Mouse (Mus musculus) bone marrow macrophage, adult 2 months (primary cell): ENCODE results near the gene Gpatch8.

ENCODE experiments used
- CTCF ChIP-seq: IDR thresholded peaks from 2 replicates; pipeline ENCODE4 v1.5.1; 2012; ENCODE audit warnings: low read depth, mild to moderate bottlenecking, low read length, moderate library complexity
- POLR2A ChIP-seq: IDR thresholded peaks from 2 replicates; pipeline ENCODE4 v1.6.1; 2012; ENCODE audit warnings: mild to moderate bottlenecking, low read depth, low read length, borderline replicate concordance

DNA sequence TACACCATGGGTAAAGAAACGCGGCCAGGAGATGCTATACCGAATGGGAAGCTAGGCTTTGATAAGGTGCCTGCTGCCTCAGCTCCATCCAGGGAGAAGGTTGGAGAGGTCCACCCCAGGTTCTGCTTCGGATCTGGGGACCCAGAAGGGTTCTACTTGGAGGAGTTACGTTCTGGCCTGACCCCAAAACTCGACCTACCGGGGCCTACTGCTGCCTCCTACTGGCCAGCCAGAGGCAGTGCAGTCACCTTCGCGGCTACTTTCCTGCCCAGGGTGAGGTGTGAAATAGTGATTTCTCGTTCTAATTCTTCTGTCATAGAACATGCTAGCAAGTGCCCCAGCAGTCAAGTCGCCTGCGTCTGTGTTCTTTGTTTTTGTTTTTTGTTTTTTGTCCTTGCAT is 12.0 kb upstream of the Gpatch8 start:
- TF ChIP-seq CTCF, result peak; percentile 78
- TF ChIP-seq POLR2A, result no peak
